Mouse (Mus musculus): ENCODE measurements around the gene Arsg. TPM values are rescaled to one million over a fixed set of nuclear protein-coding genes. Genes with fewer than 3 reads are reported as not detected.

The Arsg gene
- polyA plus RNA-seq, 1 experiment: 5.2 TPM

GRCm38 (mm10) chr11:109587638-109588374 is 114.6 kb downstream of the Arsg start:
- DNase-seq (ENCODE audit: low read depth): no peak
- TF ChIP-seq CTCF (IDR thresholded peaks at IDR 0.05; ENCODE audit: borderline replicate concordance, extremely low read depth, insufficient read depth, insufficient read length): no peak
- TF ChIP-seq POLR2A (IDR thresholded peaks at IDR 0.05; ENCODE audit: borderline replicate concordance, extremely low read depth, insufficient read depth, insufficient read length, poor library complexity, severe bottlenecking): no peak

DNA sequence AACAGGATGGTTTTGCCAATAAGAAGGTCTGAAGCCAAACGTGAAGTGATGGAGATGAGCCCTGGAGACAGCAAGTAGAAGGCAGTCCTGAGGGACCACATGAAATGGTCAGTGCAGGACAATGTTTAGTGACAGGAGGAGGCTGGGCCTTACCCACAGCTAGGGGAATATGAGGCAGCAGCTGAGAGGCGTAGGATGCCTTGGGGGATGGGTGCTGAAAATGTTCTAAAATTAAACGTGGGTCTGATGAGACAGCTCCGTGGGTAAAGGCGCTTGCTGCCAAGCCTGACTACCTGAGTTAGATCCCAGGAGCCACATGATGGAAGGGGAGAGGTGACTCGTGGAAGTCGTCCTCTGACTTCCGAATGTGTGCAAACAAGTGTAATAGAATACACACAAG is 116.8 kb downstream of the Arsg start:
- no peak for TF ChIP-seq CTCF (IDR thresholded peaks at IDR 0.05; ENCODE audit: borderline replicate concordance, extremely low read depth, insufficient read depth, insufficient read length)
- TF ChIP-seq POLR2A (IDR thresholded peaks at IDR 0.05; ENCODE audit: borderline replicate concordance, extremely low read depth, insufficient read depth, insufficient read length, poor library complexity, severe bottlenecking): no peak
- no peak for DNase-seq (ENCODE audit: low read depth)

- DNase-seq (ENCODE audit: low read depth): no peak
- TF ChIP-seq CTCF (IDR thresholded peaks at IDR 0.05; ENCODE audit: borderline replicate concordance, extremely low read depth, insufficient read depth, insufficient read length) (no peak), POLR2A (IDR thresholded peaks at IDR 0.05; ENCODE audit: borderline replicate concordance, extremely low read depth, insufficient read depth, insufficient read length, poor library complexity, severe bottlenecking) (no peak)
These were observed 118.3 kb downstream of the Arsg start for GRCm38 (mm10) chr11:109591511-109591910.

DNA sequence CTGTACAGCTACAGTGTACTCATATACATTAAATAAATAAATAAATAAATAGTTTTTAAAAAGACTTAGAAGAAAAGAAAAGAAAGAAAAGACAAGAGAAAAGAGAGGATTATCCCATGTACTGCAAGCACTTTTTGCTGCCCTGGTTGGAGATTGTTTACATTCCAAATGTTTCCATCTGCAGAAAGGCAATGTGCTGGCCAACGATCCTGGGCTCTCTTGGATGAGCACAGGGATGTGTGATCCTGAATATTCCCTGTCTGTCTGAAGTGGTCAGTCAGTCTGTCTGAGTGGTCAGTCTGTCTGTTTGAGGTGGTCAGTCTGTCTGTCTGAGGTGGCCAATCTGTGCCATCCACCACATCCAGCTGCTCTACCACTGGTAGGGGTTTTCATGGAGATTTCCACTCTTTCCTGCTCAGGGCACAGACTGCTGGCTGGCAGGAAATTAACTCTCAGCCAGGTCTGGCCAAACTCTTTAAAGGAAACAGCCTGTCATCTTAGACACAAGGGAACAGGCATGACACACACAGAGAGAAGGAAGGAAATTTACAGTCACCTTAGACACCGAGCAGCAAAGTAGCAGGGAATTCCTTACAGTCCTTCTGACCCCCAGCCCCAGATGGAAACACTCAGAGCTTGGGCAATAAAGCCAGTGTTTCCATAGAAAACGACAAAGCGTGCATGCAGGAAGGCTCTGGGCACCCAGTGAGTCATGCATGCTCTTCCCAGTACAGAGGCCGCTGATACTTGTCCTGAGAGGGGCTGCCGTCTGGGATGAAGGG is 120.2 kb downstream of the Arsg start:
- TF ChIP-seq POLR2A (IDR thresholded peaks at IDR 0.05; ENCODE audit: borderline replicate concordance, extremely low read depth, insufficient read depth, insufficient read length, poor library complexity, severe bottlenecking) (no peak), CTCF (IDR thresholded peaks at IDR 0.05; ENCODE audit: borderline replicate concordance, extremely low read depth, insufficient read depth, insufficient read length) (no peak)

GRCm38 (mm10) chr11:109594761-109595160 is 121.6 kb downstream of the Arsg start:
- DNase-seq (ENCODE audit: low read depth): no peak
- TF ChIP-seq POLR2A (IDR thresholded peaks at IDR 0.05; ENCODE audit: borderline replicate concordance, extremely low read depth, insufficient read depth, insufficient read length, poor library complexity, severe bottlenecking) (no peak), CTCF (IDR thresholded peaks at IDR 0.05; ENCODE audit: borderline replicate concordance, extremely low read depth, insufficient read depth, insufficient read length) (no peak)

More for the DNA sequence above, 120.2 kb downstream of the Arsg start:
- DNase-seq (ENCODE audit: low read depth): no peak

DNA sequence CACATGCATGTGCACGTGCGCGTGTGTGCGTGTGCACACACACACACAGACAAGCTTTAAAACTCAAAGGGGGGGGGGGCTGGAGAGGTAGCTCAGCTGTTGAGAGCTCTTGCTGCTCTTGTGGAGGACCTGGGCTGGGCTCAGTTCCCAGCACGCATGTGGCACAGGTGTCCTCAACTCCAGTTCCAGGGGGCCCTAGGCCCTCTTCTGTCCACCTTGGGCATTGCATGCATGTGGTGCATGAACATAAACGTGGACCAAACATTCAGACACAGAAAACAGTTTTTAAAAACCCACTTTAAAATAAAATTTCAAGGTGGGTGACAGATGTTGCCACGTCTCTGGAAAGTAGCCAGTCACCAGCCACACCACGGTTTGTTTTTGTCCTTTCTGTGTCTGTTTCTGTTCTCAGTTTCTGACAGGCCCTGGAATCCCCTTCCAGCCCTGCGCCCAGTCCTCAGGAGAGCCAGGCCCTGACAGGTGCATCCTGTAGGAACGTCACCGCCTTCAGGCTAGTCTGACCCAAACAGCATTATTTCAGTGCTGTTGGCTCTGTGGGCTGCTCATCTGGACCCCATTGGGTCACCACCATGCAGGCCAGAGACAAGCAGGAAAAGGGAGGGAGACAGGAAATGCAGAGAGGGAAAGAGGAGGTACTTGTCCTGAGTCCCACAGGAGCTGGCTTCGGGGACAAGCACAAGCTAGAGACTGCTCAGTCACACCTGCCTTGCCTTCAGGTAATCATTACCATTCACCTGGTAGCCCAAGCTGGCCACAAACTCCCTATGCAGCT is 125.8 kb downstream of the Arsg start:
- DNase-seq (ENCODE audit: low read depth): no peak
- TF ChIP-seq POLR2A (IDR thresholded peaks at IDR 0.05; ENCODE audit: borderline replicate concordance, extremely low read depth, insufficient read depth, insufficient read length, poor library complexity, severe bottlenecking): no peak
- TF ChIP-seq CTCF (IDR thresholded peaks at IDR 0.05; ENCODE audit: borderline replicate concordance, extremely low read depth, insufficient read depth, insufficient read length): peak; percentile 33; the same call in 1 of the 2 replicates

GRCm38 (mm10) chr11:109607600-109607999 is 134.4 kb downstream of the Arsg start:
- TF ChIP-seq CTCF (IDR thresholded peaks at IDR 0.05; ENCODE audit: borderline replicate concordance, extremely low read depth, insufficient read depth, insufficient read length): no peak
- no peak for TF ChIP-seq POLR2A (IDR thresholded peaks at IDR 0.05; ENCODE audit: borderline replicate concordance, extremely low read depth, insufficient read depth, insufficient read length, poor library complexity, severe bottlenecking)
- no peak for DNase-seq (ENCODE audit: low read depth)

GRCm38 (mm10) chr11:109608976-109609625 is 135.9 kb downstream of the Arsg start:
- DNase-seq (ENCODE audit: low read depth): no peak
- TF ChIP-seq CTCF (IDR thresholded peaks at IDR 0.05; ENCODE audit: borderline replicate concordance, extremely low read depth, insufficient read depth, insufficient read length) (no peak), POLR2A (IDR thresholded peaks at IDR 0.05; ENCODE audit: borderline replicate concordance, extremely low read depth, insufficient read depth, insufficient read length, poor library complexity, severe bottlenecking) (no peak)

- DNase-seq (ENCODE audit: low read depth): peak; percentile 10
- TF ChIP-seq POLR2A (IDR thresholded peaks at IDR 0.05; ENCODE audit: borderline replicate concordance, extremely low read depth, insufficient read depth, insufficient read length, poor library complexity, severe bottlenecking) (no peak), CTCF (IDR thresholded peaks at IDR 0.05; ENCODE audit: borderline replicate concordance, extremely low read depth, insufficient read depth, insufficient read length) (no peak)
These were observed 137.0 kb downstream of the Arsg start for GRCm38 (mm10) chr11:109610046-109610794.

- no peak for DNase-seq (ENCODE audit: low read depth)
- TF ChIP-seq CTCF (IDR thresholded peaks at IDR 0.05; ENCODE audit: borderline replicate concordance, extremely low read depth, insufficient read depth, insufficient read length) (peak; percentile 5; the same call in 1 of the 2 replicates), POLR2A (IDR thresholded peaks at IDR 0.05; ENCODE audit: borderline replicate concordance, extremely low read depth, insufficient read depth, insufficient read length, poor library complexity, severe bottlenecking) (no peak)
These were observed 137.7 kb downstream of the Arsg start for GRCm38 (mm10) chr11:109610795-109611302.
